Mouse (Mus musculus): ENCODE measurements around the gene Qsox1.
A peak's percentile ranks its signal among the peaks of the same experiment; 100 is the strongest.

The Qsox1 gene

GRCm38 (mm10) chr1:155801014-155801991 is 11.4 kb downstream of the Qsox1 start:
- DNase-seq (ENCODE audit: low read depth, low spot score): no peak

- no peak for DNase-seq (ENCODE audit: low read depth, low spot score)
These were observed 14.7 kb downstream of the Qsox1 start for GRCm38 (mm10) chr1:155798000-155798399.

DNA sequence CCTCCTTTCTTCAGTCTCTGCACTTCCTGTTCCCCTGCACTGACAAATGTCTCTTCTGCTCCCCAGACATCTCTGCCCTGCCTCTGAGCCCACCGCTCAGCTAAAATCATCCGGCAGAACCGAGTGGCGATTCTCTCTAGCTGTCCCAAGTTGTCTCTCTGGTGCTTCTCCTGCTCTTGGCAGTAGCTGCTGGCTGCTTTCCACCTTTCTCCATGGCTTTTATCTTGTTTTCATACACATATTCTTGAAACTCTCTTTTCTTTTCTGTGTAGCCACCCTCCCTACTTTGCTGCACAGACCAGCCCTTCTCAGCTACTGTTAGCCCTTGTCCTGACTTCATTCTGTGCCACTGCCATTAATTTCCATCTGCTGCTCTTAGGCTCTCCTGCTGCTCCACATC is 15.3 kb downstream of the Qsox1 start:
- no peak for DNase-seq (ENCODE audit: low read depth, low spot score)

- DNase-seq (ENCODE audit: low read depth, low spot score): no peak
These were observed 15.8 kb downstream of the Qsox1 start for GRCm38 (mm10) chr1:155796757-155797405.

- DNase-seq (ENCODE audit: low read depth, low spot score): no peak
These were observed 16.9 kb downstream of the Qsox1 start for GRCm38 (mm10) chr1:155795791-155796233.

DNA sequence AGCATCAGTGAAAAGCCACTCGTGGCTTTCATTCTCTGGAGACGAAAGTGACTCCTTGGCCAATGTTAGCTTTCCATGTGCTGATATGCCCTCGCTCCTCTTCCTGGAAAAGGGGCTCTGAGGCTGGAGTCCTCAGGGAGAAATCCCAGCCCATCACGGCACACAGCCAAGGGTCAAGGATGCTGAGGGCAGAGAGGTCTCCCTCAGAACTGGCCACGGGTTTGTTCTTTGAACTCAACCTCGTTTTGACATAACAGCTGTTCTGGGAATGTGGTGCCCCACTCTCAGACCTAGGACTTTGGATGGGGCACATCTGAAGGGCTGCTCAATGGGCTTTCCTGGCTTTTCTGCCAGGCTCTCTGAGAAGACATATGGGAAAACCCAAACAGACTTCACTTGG is 17.8 kb downstream of the Qsox1 start:
- no peak for DNase-seq (ENCODE audit: low read depth, low spot score)

- DNase-seq (ENCODE audit: low read depth, low spot score): no peak
These were observed 20.8 kb downstream of the Qsox1 start for GRCm38 (mm10) chr1:155791919-155792318.

DNA sequence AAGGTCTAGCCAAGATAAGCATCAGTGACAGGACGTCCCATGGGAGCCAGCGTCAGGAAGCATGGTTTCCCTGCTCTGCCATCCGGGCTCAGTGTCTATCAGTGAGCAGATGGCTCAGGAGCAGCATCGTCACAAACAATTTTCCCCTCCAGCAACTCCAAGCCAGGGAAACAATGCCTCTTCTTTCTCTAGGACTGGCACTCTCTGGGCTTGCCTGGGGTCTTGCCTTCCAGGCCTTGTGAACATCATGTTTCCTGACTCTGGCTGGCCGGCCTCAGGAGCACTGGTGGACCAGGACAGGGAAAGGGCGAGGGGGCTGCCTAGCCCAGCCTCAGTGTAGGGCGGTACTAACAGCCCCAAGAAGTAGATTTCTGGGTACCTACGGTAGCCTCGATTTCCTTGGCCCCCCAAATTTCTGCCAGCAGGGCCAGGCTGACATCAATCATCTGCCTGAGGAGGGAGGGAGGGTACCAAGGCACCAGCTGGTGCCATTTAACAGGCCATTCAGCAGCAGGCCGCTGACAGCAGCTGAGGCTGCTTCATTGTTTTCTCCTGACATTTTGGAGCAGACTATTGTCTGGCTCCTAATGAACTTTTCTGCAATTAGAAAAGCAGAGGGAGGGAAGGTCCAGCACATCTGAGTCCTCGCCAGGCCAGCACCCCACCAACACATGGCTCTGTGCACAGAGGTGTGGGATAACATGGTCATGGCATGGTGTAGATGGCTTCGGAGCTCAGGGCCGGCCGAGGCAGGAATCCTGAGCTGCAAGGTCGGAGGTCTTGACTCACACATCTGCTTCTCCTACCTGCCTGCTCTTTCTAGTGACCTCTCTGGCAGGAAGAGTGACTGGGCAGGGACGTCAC is 22.3 kb downstream of the Qsox1 start:
- DNase-seq (ENCODE audit: low read depth, low spot score): no peak

GRCm38 (mm10) chr1:155785886-155786285 is 26.8 kb downstream of the Qsox1 start:
- no peak for DNase-seq (ENCODE audit: low read depth, low spot score)

GRCm38 (mm10) chr1:155784343-155785205 is 28.1 kb downstream of the Qsox1 start:
- peak; percentile 66 for DNase-seq (ENCODE audit: low read depth, low spot score)

DNA sequence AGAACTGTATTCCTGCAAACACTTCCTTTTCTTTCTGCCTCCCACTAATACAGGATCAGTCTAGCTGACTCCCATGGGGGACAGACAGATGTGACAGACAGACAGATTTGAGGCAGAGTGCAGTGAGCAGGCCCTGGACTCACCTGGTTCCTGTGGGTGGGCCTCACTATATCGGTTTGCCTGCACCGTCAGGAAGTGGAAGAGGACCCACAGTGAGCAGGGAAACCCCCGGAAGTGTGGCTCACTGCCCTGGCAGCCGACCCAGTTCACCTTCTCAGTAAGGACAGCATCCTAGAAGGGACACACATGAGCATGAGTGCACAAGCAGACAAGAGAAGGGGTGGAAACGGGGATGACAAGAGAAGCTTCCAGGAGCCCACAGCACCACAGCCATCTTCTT is 30.3 kb downstream of the Qsox1 start:
- DNase-seq (ENCODE audit: low read depth, low spot score): no peak

GRCm38 (mm10) chr1:155777641-155778625 is 34.8 kb downstream of the Qsox1 start:
- peak; percentile 78 for DNase-seq (ENCODE audit: low read depth, low spot score)

GRCm38 (mm10) chr1:155759167-155759566 is 53.5 kb downstream of the Qsox1 start:
- DNase-seq (ENCODE audit: low read depth, low spot score): no peak

GRCm38 (mm10) chr1:155758711-155759110 is 54.0 kb downstream of the Qsox1 start:
- DNase-seq (ENCODE audit: low read depth, low spot score): no peak

GRCm38 (mm10) chr1:155757621-155758020 is 55.1 kb downstream of the Qsox1 start:
- no peak for DNase-seq (ENCODE audit: low read depth, low spot score)

GRCm38 (mm10) chr1:155753411-155753810 is 59.3 kb downstream of the Qsox1 start:
- no peak for DNase-seq (ENCODE audit: low read depth, low spot score)

- no peak for DNase-seq (ENCODE audit: low read depth, low spot score)
These were observed 61.0 kb downstream of the Qsox1 start, which contains the start of gene Lhx4 for GRCm38 (mm10) chr1:155751484-155752255. TSS of gene Lhx4 (minus strand) at chr1:155751684.

GRCm38 (mm10) chr1:155750517-155751178 is 62.0 kb downstream of the Qsox1 start:
- DNase-seq (ENCODE audit: low read depth, low spot score): no peak
